Comparison of ENCODE assay signal across 11 mouse cellular contexts in the genomic region with DNA sequence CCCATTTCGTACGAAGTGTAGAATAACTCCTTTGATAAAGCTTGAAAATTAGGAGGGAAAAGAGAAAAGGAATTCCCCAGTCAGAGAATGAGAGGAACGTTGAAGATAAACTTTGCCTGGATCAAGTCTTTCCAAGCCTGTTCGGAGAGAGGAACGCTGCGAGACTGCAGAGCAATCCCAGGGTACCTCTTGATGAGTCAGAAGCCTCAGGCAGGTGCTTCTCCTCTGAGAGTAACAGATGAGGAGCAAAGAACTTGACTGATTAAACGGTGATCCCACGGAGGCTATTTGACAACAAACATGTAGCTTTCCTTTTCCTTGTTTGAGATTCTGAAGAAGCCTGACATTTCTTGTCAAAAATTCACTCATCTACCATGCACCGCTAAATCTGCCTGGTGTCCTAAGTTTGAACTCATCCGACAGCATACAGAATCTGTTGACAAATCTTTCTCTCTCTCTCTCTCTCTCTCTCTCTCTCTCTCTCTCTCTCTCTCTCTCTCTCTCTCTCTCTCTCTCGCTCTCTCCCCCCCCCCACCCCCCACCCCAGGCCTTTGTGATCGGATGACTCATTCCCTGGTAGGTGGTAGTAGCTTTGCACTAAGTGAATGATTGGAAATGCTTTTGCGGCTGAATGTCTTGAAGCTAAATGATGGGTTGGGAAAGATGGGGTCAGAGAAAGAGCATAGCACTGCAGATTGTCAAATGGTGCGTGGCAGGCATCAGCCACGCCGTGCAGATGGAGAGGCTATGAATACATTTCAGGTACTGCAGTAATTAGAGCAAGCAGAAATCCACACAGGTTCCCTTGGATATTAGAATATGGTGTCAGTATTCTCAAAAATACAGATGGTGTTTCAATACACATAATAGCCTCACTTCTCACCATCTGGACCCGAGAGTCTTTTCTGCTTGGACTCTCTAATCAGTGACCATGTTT.
DNase-seq lines count a peak whose midpoint lies in the region; ATAC-seq lines count a peak whose summit lies in the region.
"Had no signal": no experiment of that assay in that cellular context is flagged by ENCODE, and none has a peak within 500 bp of the region (broad histone marks: within the 10 kb centered on the region; RNA-seq: fewer than 3 reads in every experiment).

No protein-coding gene starts in this region.

- H3K4me1 ChIP-seq in hindbrain, embryonic 15.5 days (replicated peaks) = no peaks in the 10 kb centered on the region; the same call in 1 of the 2 replicates
- H3K4me1 ChIP-seq in limb, embryonic 10.5 days = no peaks in the 10 kb centered on the region

- H3K27ac ChIP-seq in hindbrain, embryonic 15.5 days (replicated peaks) = no peak overlapping the region; the same call in 1 of the 2 replicates
- H3K27ac ChIP-seq in limb, embryonic 10.5 days = no peak overlapping the region
- H3K27ac ChIP-seq: macrophage had no signal

- H3K9ac ChIP-seq in hindbrain, embryonic 15.5 days = no peak overlapping the region

- H3K36me3 ChIP-seq in hindbrain, embryonic 15.5 days = no peaks in the 10 kb centered on the region
- no peaks in the 10 kb centered on the region for H3K36me3 ChIP-seq in limb, embryonic 10.5 days

- H3K4me2 ChIP-seq in hindbrain, embryonic 15.5 days = peak overlapping the region; percentile 3; the same call in 1 of the 2 replicates

- DNase-seq in left cerebral cortex, postnatal 14 days (ENCODE audit: low spot score in 2 of 2) = peak; percentile 7
- no peak for DNase-seq in left cerebral cortex, postnatal 4 days
- DNase-seq in cerebellum, adult 9-11 months = peak; percentile 22
- DNase-seq in retina, postnatal 1 day = peak; percentile 57
- DNase-seq in lung, adult 18-20 months = no peak
- no peak for DNase-seq in thymus, postnatal 25 days
- DNase-seq in limb, embryonic 10.5 days (ENCODE audit: low spot score) = no peak
- DNase-seq: heart, adult 18-20 months had no signal

- no peaks in the 10 kb centered on the region for H3K27me3 ChIP-seq in hindbrain, embryonic 15.5 days
- no peaks in the 10 kb centered on the region for H3K27me3 ChIP-seq in limb, embryonic 10.5 days (ENCODE audit: low read depth, poor library complexity, severe bottlenecking)

- WGBS in hindbrain, embryonic 15.5 days = 42% methylated on average over 16 of the region's 17 CpGs
- 73% methylated on average over 16 of the region's 17 CpGs for WGBS in limb, embryonic 10.5 days

- peak; percentile 72; the same call in 1 of the 2 replicates for ATAC-seq in hindbrain, embryonic 15.5 days (ENCODE audit: low FRiP score, low read depth)

- H3K9me3 ChIP-seq in hindbrain, embryonic 15.5 days = no peaks in the 10 kb centered on the region
- H3K9me3 ChIP-seq in limb, embryonic 10.5 days (replicated peaks) = no peaks in the 10 kb centered on the region

- no peak overlapping the region for H3K4me3 ChIP-seq in hindbrain, embryonic 15.5 days
- no peak overlapping the region for H3K4me3 ChIP-seq in limb, embryonic 10.5 days
- H3K4me3 ChIP-seq: erythroblast, embryonic 14.5 days had no signal

- intact Hi-C loops in left cerebral cortex, postnatal 14 days (cut with DNase I) = no loop called here
- intact Hi-C loops in left cerebral cortex, postnatal 4 days (cut with DNase I) = no loop called here

Comparison
In these comparisons a context has a peak if more than half of its experiments do, and no peak if none do; other contexts are left out.
1. DNase-seq: peak in left cerebral cortex, postnatal 14 days (2 of 2), cerebellum, adult 9-11 months (single experiment) and retina, postnatal 1 day (single experiment); none in left cerebral cortex, postnatal 4 days (single experiment), lung, adult 18-20 months (0 of 2), thymus, postnatal 25 days (single experiment) and limb, embryonic 10.5 days (single experiment).